Mouse (Mus musculus) c-Kit-positive CD71-positive TER-119-negative erythroid progenitor cells, embryonic 14.5 days (primary cell): Measurements from ENCODE around the gene Far2.

ENCODE experiments used
- DNase-seq: peaks from one replicate; pipeline ENCODE4 v3.0.0-alpha.2; 2013; ENCODE audit warnings: low read depth

Gene Far2

GRCm38 (mm10) chr6:148046881-148047649, at the start of gene Far2:
Gene Far2, plus strand, starts transcription at chr6:148047259.
- no peak for DNase-seq

GRCm38 (mm10) chr6:148000483-148000882, 46.6 kb upstream of the Far2 start:
- DNase-seq = no peak

GRCm38 (mm10) chr6:148001071-148001470, 46.0 kb upstream of the Far2 start:
- DNase-seq = peak; percentile 5

GRCm38 (mm10) chr6:148006118-148006837, 40.8 kb upstream of the Far2 start:
- DNase-seq = no peak

- DNase-seq = no peak
These were observed 6.3 kb upstream of the Far2 start for GRCm38 (mm10) chr6:148040759-148041158.

GRCm38 (mm10) chr6:148047650-148047988, 560 bp downstream of the Far2 start:
- DNase-seq = no peak

DNA sequence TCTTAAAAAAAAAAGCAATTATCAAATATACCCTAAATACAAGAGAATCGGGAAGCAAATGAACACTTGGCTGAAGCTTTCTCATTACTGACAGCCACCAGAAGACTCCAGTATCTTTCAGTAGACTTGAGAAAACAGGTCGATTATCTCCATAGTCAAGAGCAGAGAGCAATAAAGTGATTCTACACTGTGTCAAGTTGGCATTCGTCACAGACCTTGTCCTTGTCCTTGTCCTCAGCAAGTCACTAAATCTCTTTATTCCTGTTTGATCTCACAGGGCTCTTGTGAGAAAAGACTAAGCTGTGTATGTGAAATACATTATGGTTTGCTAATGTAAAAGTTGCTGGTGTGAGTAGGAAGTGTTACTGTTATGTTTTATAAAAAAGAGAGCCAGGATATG, 16.1 kb downstream of the Far2 start:
- no peak for DNase-seq

DNA sequence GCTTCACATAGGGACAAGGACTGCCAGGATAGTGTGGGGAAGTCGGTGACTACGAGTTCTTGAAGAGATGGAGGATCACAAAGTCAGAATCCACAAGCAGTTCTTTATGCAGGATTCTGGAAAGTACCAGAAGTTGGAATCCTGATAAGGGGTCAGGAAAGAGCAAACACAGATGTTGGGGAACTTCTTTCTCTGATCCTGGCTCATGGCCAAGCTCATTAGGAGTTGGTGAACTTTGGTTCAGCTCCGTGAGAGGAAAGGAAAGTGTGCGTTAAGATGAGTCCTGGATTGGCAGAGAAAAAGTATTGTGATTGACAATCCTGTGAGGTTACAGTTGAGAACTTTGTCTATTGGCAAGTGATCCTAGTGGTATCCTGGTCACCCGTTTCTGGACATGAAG, 19.2 kb downstream of the Far2 start:
- no peak for DNase-seq

GRCm38 (mm10) chr6:148068786-148069185, 21.7 kb downstream of the Far2 start:
- DNase-seq = no peak

DNA sequence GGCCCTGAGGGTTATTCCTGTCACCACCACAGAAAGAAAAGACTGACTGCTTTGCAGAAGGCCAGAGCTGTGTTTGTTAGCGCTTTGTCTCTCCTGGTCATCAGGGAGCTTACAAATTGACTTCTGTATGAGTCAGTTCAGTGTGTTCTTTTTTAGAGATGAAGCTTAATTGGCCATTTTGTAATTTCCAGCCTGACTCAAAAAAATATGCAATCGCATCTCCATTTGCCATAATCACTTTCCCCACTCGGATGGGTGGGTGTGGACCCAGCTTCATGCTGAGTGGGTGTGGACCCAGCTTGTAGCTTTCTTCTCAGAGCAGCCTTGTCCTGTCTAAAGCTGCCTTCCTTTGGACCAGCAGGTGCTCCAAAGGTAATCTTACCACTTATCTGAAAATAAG, 26.5 kb downstream of the Far2 start:
- no peak for DNase-seq

DNA sequence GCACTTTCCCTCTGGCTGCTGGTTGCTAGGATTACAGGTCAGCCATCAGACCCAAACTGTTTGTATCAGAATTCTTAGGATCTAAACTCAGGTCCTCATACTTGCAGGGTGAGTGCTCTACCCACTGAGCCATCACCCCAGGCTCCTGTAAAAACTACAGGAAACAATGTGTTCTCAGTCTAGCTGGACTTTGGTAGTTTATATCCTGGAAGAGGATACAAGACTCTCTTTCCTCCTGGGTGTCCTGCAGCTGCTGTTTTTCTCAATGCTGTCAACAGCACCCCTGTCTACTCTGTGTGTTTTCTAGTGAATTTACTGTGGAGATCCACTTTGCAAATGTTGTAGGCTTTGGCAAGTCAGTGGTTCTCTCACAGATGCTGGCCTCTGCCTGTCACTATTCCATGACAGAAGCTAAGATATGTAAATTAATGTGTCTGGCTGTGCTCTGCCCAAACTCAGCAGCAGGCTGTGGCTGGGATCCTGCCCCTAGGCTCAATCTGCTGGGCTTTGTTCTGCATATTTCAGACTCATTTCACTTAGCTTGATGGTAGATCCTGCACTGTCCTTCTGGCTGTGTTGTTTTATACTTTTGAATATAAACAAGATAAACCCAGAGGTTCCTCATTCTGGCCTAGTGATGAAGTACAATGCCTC, 27.3 kb downstream of the Far2 start:
- DNase-seq = no peak

DNA sequence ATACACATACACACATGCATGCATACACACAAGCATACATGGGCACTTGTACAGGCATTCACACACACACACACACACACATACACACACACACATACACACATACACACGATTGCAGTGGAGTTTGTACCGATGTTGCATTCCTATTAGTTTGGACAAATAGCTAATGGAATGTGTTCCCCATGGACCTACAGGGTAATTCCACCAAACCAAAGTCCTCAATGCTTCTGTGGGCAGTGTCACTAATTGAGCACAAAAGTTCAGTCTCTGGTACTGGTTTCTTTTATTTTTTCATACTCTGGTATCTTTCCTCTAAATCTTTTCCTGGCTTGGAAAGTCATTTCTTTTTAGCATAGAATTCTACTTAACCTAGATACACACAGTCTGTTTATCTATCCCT, 36.8 kb downstream of the Far2 start:
- DNase-seq = no peak

GRCm38 (mm10) chr6:148084403-148084802, 37.3 kb downstream of the Far2 start:
- DNase-seq = no peak

- DNase-seq = no peak
These were observed 50.0 kb downstream of the Far2 start for GRCm38 (mm10) chr6:148097039-148097438.

DNA sequence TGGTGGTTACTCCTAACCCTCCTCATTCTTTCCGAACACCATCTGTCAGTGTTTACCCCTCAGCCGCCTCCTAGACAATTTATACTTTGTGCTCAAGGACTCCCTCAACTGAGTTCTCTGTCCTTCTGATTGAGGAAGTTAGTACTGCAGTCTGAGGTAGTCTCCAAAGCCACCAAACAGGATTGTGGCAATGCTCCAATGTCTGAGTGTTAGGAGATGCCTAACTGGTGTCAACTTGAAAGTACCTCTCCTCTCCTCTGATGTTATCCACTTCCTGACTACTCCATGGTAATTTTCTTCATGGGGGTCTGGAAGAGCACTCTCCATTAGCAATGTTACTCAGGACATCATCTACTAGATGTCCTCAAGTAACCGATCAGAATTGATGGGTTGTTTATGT, 54.9 kb downstream of the Far2 start:
- DNase-seq = no peak

DNA sequence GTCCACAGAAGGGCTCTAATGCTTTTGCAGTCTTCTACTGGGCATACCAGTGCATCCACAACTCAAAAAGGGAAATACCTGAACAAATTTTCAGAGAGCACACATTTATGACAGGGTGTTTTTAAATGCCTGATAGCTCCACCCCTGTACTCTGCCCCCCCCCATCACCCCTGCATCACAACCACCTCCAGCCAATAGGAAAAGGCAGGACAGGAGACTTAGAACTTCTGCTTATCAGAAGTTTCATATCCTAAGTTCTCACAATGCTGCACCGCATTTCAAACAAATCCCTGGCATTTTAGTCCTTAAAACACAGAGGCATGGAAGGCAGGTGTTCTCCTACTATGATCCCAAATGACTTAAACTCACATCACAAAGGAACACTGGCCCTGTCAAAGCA, 55.4 kb downstream of the Far2 start:
- DNase-seq = no peak

GRCm38 (mm10) chr6:148104212-148104611, 57.2 kb downstream of the Far2 start:
- DNase-seq = peak; percentile 47

DNA sequence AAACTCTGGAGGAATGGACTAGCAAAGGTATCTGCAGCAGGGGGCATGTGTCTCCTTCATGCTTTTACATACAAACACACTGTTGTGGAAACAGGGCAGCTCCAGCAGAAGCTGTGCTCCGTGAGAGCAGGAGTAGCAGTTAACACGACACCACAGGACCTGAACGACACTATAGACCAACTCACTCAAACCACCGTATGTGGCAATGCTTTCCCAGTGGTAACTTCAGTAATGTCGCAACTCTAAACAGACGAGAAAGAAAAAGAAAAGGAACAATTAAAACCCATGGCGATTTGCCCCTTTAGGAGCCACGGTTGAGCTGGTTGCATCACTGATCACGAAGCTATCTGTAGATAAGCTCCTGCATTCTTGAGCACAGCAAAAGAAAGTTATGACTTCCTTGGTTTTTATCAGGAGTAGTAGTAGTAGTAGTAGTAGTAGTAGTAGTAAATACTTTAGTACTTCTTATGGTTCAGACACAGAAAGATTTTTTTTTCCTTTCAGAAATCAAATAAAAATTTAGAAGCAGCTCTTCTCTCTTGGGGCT, 58.7 kb downstream of the Far2 start:
- DNase-seq = no peak

- peak; percentile 40 for DNase-seq
These were observed 61.8 kb downstream of the Far2 start for GRCm38 (mm10) chr6:148108741-148109472.

DNA sequence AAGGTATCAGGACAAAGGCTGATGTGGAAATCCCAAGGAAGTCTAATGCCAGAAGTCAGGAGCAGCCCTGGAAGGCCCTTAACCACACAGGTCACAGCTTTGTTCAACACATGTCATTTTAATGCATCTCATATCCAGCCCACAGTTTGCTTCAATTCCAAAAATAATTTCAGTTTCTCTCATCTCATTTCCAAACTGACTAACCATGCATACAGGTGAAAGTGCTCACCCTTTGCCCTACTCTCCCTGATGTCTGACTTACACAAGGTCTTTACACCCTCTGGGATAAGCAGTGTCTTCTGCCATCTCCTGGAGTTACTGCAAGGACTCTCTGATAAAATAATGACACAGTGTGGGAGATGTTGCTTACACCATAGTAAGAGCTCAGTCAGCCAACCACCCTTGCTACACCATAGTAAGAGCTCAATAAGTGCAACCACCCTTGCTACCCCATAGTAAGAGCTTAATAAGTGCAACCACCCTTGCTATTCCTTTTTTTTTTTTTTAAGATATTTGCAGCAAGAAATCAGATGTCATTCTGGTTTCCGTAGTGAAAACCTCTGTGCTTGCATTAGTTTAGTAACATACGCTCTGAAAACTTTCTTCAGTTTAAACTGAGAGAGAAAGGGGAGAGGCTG, 64.1 kb downstream of the Far2 start:
- no peak for DNase-seq

- DNase-seq = no peak
These were observed 69.3 kb downstream of the Far2 start for GRCm38 (mm10) chr6:148116371-148116770.

- no peak for DNase-seq
These were observed 69.8 kb downstream of the Far2 start for GRCm38 (mm10) chr6:148116907-148117306.
